14 mouse cellular contexts compared by ENCODE assay signal in genomic region chr1:152594690-152595089, GRCm38 (mm10).
A peak's percentile ranks its signal among the peaks of the same experiment; 100 is the strongest.
DNase-seq lines count a peak whose midpoint lies in the region; ATAC-seq and TF ChIP-seq lines count a peak whose summit lies in the region.
"Had no signal": no experiment of that assay in that cellular context is flagged by ENCODE, and none has a peak within 500 bp of the region (broad histone marks: within the 10 kb centered on the region; RNA-seq: fewer than 3 reads in every experiment).

No protein-coding gene starts in this region.

- H3K9me3 ChIP-seq in heart, postnatal 0 days (replicated peaks; ENCODE audit: control insufficient read depth, low read length), result no peaks in the 10 kb centered on the region
- H3K9me3 ChIP-seq: midbrain, embryonic 10.5 days; neural tube, embryonic 15.5 days had no signal

- no peak overlapping the region for H3K4me2 ChIP-seq in heart, postnatal 0 days (ENCODE audit: low read depth, low read length)
- H3K4me2 ChIP-seq: neural tube, embryonic 15.5 days had no signal

- TF ChIP-seq EP300 in heart, adult 2 months (IDR thresholded peaks at IDR 0.05; ENCODE audit: insufficient read depth, low read depth, low read length), result peak; percentile 53; the same call in 1 of the 2 replicates
- TF ChIP-seq EP300 in heart, postnatal 0 days (IDR thresholded peaks at IDR 0.05; ENCODE audit: low read depth), result no peak

- TF ChIP-seq CTCF in heart, adult 2 months (IDR thresholded peaks at IDR 0.05), result no peak
- no peak for TF ChIP-seq CTCF in heart, postnatal 0 days (IDR thresholded peaks at IDR 0.05; ENCODE audit: low read depth)

- H3K79me2 ChIP-seq in heart, adult 2 months (replicated peaks; ENCODE audit: control insufficient read depth, insufficient read depth, low read length), result peaks cover 11% of the 10 kb centered on the region

- H3K27ac ChIP-seq in heart, adult 2 months, result peak overlapping the region; percentile 75
- peak overlapping the region; percentile 66 for H3K27ac ChIP-seq in heart, postnatal 0 days (ENCODE audit: low read depth)
- H3K27ac ChIP-seq: midbrain, embryonic 10.5 days; neural tube, embryonic 15.5 days had no signal

- DNase-seq in heart, adult 2 months, result peak; percentile 27 to 42
- no peak for DNase-seq in heart, postnatal 14 days
- peak; percentile 52 for DNase-seq in lung, postnatal 36 days
- no peak for DNase-seq in lung, postnatal 25 days (ENCODE audit: low spot score)
- peak; percentile 37 for DNase-seq in heart, postnatal 0 days (ENCODE audit: low spot score)
- peak; percentile 28 for DNase-seq in thymus, postnatal 25 days
- DNase-seq in left cerebral cortex, postnatal 25 days (ENCODE audit: low spot score in 2 of 2), result no peak
- no peak for DNase-seq in layer of hippocampus, postnatal 36 days
- DNase-seq: gastrocnemius, postnatal 36 days; left cerebral cortex, postnatal 4 days had no signal

- no peak overlapping the region for H3K9ac ChIP-seq in heart, adult 2 months (ENCODE audit: low read depth, low read length)
- H3K9ac ChIP-seq in heart, postnatal 0 days (replicated peaks; ENCODE audit: low read depth, low read length), result no peak overlapping the region
- H3K9ac ChIP-seq: neural tube, embryonic 15.5 days had no signal

- peak; percentile 51; the same call in 1 of the 2 replicates for ATAC-seq in heart, postnatal 0 days (ENCODE audit: insufficient read depth, low read depth)
- ATAC-seq: inflammation-experienced regulatory T-cells, adult 6 months; Patski had no signal

- H3K27me3 ChIP-seq in heart, adult 2 months (ENCODE audit: control insufficient read depth, insufficient read depth, low read length), result no peaks in the 10 kb centered on the region
- H3K27me3 ChIP-seq in heart, postnatal 0 days (ENCODE audit: control insufficient read depth, insufficient read depth, low read length), result no peaks in the 10 kb centered on the region
- H3K27me3 ChIP-seq: neural tube, embryonic 15.5 days; Patski had no signal

- H3K36me3 ChIP-seq in heart, adult 2 months (ENCODE audit: control insufficient read depth, insufficient read depth, low read length), result peaks cover 52% of the 10 kb centered on the region
- H3K36me3 ChIP-seq in heart, postnatal 0 days (replicated peaks; ENCODE audit: control insufficient read depth, insufficient read depth, low read length), result 0 out of 2 replicates have a peak, but pooled peaks cover 5% of the 10 kb centered on the region
- H3K36me3 ChIP-seq: neural tube, embryonic 15.5 days had no signal

- H3K4me1 ChIP-seq in heart, adult 2 months (ENCODE audit: control insufficient read depth, insufficient read depth, low read length), result peaks cover 52% of the 10 kb centered on the region
- peaks cover 80% of the 10 kb centered on the region for H3K4me1 ChIP-seq in heart, postnatal 0 days (ENCODE audit: control insufficient read depth, insufficient read depth)

- WGBS in heart, adult 2 months, result 36% methylated on average over 5 of the region's 5 CpGs
- WGBS in heart, postnatal 0 days, result 54% methylated on average over 5 of the region's 5 CpGs

- intact Hi-C loops in heart, adult 2 months (cut with DNase I), result no loop called here
- intact Hi-C loops in heart, postnatal 14 days (cut with DNase I), result no loop called here
- intact Hi-C loops in left cerebral cortex, postnatal 25 days (cut with DNase I), result no loop called here

- no peak overlapping the region for H3K4me3 ChIP-seq in heart, adult 2 months
- no peak overlapping the region for H3K4me3 ChIP-seq in heart, postnatal 0 days (ENCODE audit: low read depth, low read length)
- H3K4me3 ChIP-seq: midbrain, embryonic 10.5 days; neural tube, embryonic 15.5 days had no signal

- TF ChIP-seq POLR2A in heart, adult 2 months (IDR thresholded peaks at IDR 0.05; ENCODE audit: insufficient read depth, low read depth, low read length), result no peak

Comparison
In these comparisons a context has a peak if more than half of its experiments do, and no peak if none do; other contexts are left out.
1. DNase-seq: peak in heart, adult 2 months (2 of 2), lung, postnatal 36 days (single experiment), heart, postnatal 0 days (single experiment) and thymus, postnatal 25 days (single experiment); none in heart, postnatal 14 days (0 of 2), lung, postnatal 25 days (single experiment), left cerebral cortex, postnatal 25 days (0 of 2) and layer of hippocampus, postnatal 36 days (0 of 2).